Mouse (Mus musculus): ENCODE results near the gene Fam114a1.

DNA sequence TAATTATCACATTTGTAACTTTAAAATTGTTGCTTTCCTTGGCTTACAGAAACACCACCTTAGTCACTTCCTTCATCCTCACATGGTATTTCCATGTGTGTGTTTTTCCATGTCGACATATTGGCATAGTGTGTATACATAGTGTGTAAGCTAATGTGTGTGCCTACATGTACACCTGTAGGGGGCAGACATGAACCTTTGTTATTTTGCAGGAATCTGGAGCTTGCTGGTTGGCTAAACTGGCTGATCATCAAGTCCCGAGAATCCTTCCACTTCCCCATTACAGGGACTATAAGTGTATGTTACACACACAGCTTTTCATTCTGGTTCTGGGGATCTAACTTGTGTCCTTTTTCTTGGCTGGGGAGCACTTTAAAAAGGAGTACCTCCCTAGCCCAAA is 106.2 kb downstream of the Fam114a1 start:
- no peak for TF ChIP-seq POLR2A (IDR thresholded peaks at IDR 0.05; ENCODE audit: extremely low read depth, insufficient read depth, low read length)
- TF ChIP-seq CTCF (IDR thresholded peaks at IDR 0.05; ENCODE audit: extremely low read depth, insufficient read depth, low read length): no peak
